Mouse (Mus musculus): ENCODE results near the gene Tas2r134. TPM values are rescaled to one million over a fixed set of nuclear protein-coding genes. Genes with fewer than 3 reads are reported as not detected.

Tas2r134 gene
- polyA plus RNA-seq (2015; fragmentation: Nextera tagmentation; extraction: Ambion mirVana), result not detected in 2 replicates

DNA sequence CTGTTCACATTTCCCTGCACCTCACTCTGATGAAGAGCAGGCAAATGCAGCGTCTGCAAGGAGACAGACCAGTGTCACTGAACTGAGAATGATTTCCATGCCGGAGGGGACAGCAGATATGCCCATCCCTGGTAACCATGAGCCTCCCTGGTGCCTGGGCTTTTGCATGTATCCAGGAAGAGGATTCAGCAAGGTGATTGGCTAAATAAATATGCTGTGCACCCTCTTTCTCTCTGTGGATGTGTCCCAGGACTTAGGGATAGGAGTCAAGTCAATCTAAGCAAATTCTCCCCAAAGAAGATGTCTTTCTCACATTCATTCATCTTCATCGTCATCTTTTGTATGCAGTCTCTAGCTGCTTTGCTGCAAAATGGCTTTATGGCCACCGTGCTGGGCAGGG lies at the start of gene Tas2r134:
TSS of gene Tas2r134 (plus strand) at position 301 of the 400 bp plus-strand sequence.

